Comparison of ENCODE assay signal across 8 mouse cellular contexts in genomic region chr1:88705799-88706198, GRCm38 (mm10). TPM values are rescaled to one million over a fixed set of nuclear protein-coding genes. Genes with fewer than 3 reads are reported as not detected.
A peak's percentile ranks its signal among the peaks of the same experiment; 100 is the strongest.
DNase-seq lines count a peak whose midpoint lies in the region; ATAC-seq lines count a peak whose summit lies in the region.

No protein-coding gene starts in this region.

- no peak overlapping the region for H3K4me3 ChIP-seq in hindbrain, embryonic 14.5 days (replicated peaks; ENCODE audit: low read length)

- H3K9ac ChIP-seq in hindbrain, embryonic 14.5 days: peak overlapping the region; percentile 41; the same call in 1 of the 2 replicates

- H3K4me2 ChIP-seq in hindbrain, embryonic 14.5 days (replicated peaks): peak overlapping the region; percentile 31

- DNase-seq in NIH3T3 (ENCODE audit: low read depth): peak; percentile 97
- DNase-seq in cerebellum, adult 9-11 months: peak; percentile 95
- peak; percentile 85 to 91 for DNase-seq in frontal cortex, postnatal 10 days (ENCODE audit: low spot score in 2 of 2)
- peak; percentile 98 for DNase-seq in hindbrain, embryonic 14.5 days (ENCODE audit: low spot score)
- DNase-seq in layer of hippocampus, postnatal 25 days (ENCODE audit: extremely low spot score in 1 of 2, low spot score in 1 of 2): peak; percentile 90 to 97
- DNase-seq in lung, postnatal 4 days: peak; percentile 91 to 93
- DNase-seq in retina, postnatal 7 days (ENCODE audit: low read depth, low spot score): peak; percentile 84
- DNase-seq in urinary bladder, adult 18-20 months (ENCODE audit: low spot score in 2 of 2): peak; percentile 80 to 82

- H3K9me3 ChIP-seq in hindbrain, embryonic 14.5 days (ENCODE audit: control insufficient read depth, low read length): no peaks in the 10 kb centered on the region

- peaks cover 10% of the 10 kb centered on the region for H3K4me1 ChIP-seq in hindbrain, embryonic 14.5 days (replicated peaks; ENCODE audit: control insufficient read depth, insufficient read depth, low read length)

- H3K27me3 ChIP-seq in hindbrain, embryonic 14.5 days (ENCODE audit: control insufficient read depth, insufficient read depth, low read length): no peaks in the 10 kb centered on the region

- 1% methylated on average over 15 of the region's 15 CpGs for WGBS in hindbrain, embryonic 14.5 days

- no peaks in the 10 kb centered on the region for H3K36me3 ChIP-seq in hindbrain, embryonic 14.5 days (replicated peaks; ENCODE audit: control insufficient read depth, insufficient read depth)

- H3K27ac ChIP-seq in hindbrain, embryonic 14.5 days: 0 out of 2 replicates have a peak overlapping the region, but pooled peaks have one; percentile 33

- ATAC-seq in hindbrain, embryonic 14.5 days (ENCODE audit: low FRiP score): peak; percentile 70

RNA-seq across cellular contexts. Expression of gene Arl4c, which starts 3.8 kb away (rescaled TPM):
- 23.0 and 26.2 TPM in 2 replicates for polyA plus RNA-seq in hindbrain, embryonic 14.5 days (2014; fragmentation: Nextera tagmentation; extraction: Ambion mirVana)
- total RNA-seq in layer of hippocampus, postnatal 25 days (2021): 10 to 100 TPM; 28.5 to 29.6 TPM
